Mouse (Mus musculus): Measurements from ENCODE around the gene Raph1. TPM values are rescaled to one million over a fixed set of nuclear protein-coding genes. Genes with fewer than 3 reads are reported as not detected.

The Raph1 gene
- polyA plus RNA-seq, 1 experiment from 2014 or later: 30.4 TPM

GRCm38 (mm10) chr1:60432497-60432896, 134.4 kb downstream of the Raph1 start:
- Histone ChIP-seq H3K9ac (no peak overlapping the region), H3K4me2 (no peak overlapping the region), H3K9me3 (replicated peaks) (no peaks in the 10 kb centered on the region), H3K4me1 (replicated peaks) (0 out of 2 replicates have a peak, but pooled peaks cover 2% of the 10 kb centered on the region), H3K27ac (no peak overlapping the region), H3K27me3 (no peaks in the 10 kb centered on the region), H3K4me3 (replicated peaks) (no peak overlapping the region), H3K36me3 (no peaks in the 10 kb centered on the region)
- ATAC-seq (ENCODE audit: low read depth): no peak
- DNase-seq: no peak
- 61% methylated on average over 1 of the region's 1 CpGs for WGBS (ENCODE audit: insufficient replicate concordance)

Small RNA genes within 50 kb of the gene (microRNA-seq; reads per million reads assigned to microRNA genes)
- not detected for gene Gm23762

Other genes starting within 250 kb of the Raph1 start
- gene Cyp20a1, start 223.8 kb downstream of the Raph1 start, polyA plus RNA-seq (2015; fragmentation: Nextera tagmentation; extraction: Ambion mirVana): 11.3 and 14.3 TPM in 2 replicates
- gene Abi2, start 157.5 kb downstream of the Raph1 start, polyA plus RNA-seq (2015; fragmentation: Nextera tagmentation; extraction: Ambion mirVana): 4.4 and 5.4 TPM in 2 replicates
- gene Cd28, start 149.7 kb upstream of the Raph1 start, polyA plus RNA-seq (2015; fragmentation: Nextera tagmentation; extraction: Ambion mirVana): 0.12 and 0.15 TPM in 2 replicates